Mouse (Mus musculus): ENCODE measurements around the gene Mnd1.

Mnd1 gene

GRCm38 (mm10) chr3:84085429-84085828 lies 70.2 kb downstream of the Mnd1 start:
- no peak for DNase-seq

GRCm38 (mm10) chr3:84081208-84081722 lies 74.3 kb downstream of the Mnd1 start:
- no peak for DNase-seq

- DNase-seq: no peak
These were observed 75.5 kb downstream of the Mnd1 start for GRCm38 (mm10) chr3:84080074-84080473.

GRCm38 (mm10) chr3:84077505-84077904 lies 78.1 kb downstream of the Mnd1 start:
- DNase-seq: no peak

GRCm38 (mm10) chr3:84076543-84077332 lies 78.8 kb downstream of the Mnd1 start:
- DNase-seq: no peak

- DNase-seq: peak in 1 of 2 experiments; percentile 29
These were observed 80.1 kb downstream of the Mnd1 start for GRCm38 (mm10) chr3:84075516-84075915.

- no peak for DNase-seq
These were observed 80.8 kb downstream of the Mnd1 start for GRCm38 (mm10) chr3:84074777-84075176.

- no peak for DNase-seq
These were observed 83.9 kb downstream of the Mnd1 start for GRCm38 (mm10) chr3:84071641-84072040.

GRCm38 (mm10) chr3:84070811-84071210 lies 84.8 kb downstream of the Mnd1 start:
- DNase-seq: no peak

GRCm38 (mm10) chr3:84068831-84069709 lies 86.5 kb downstream of the Mnd1 start:
- peak; percentile 54 to 65 for DNase-seq

GRCm38 (mm10) chr3:84065825-84066224 lies 89.8 kb downstream of the Mnd1 start:
- no peak for DNase-seq

GRCm38 (mm10) chr3:84063369-84063914 lies 92.1 kb downstream of the Mnd1 start:
- no peak for DNase-seq

- DNase-seq: no peak
These were observed 93.8 kb downstream of the Mnd1 start for GRCm38 (mm10) chr3:84061523-84062453.

- DNase-seq: no peak
These were observed 94.6 kb downstream of the Mnd1 start for GRCm38 (mm10) chr3:84060946-84061345.

GRCm38 (mm10) chr3:84060128-84060527 lies 95.5 kb downstream of the Mnd1 start:
- DNase-seq: no peak

GRCm38 (mm10) chr3:84059676-84060075 lies 95.9 kb downstream of the Mnd1 start:
- no peak for DNase-seq

- no peak for DNase-seq
These were observed 96.3 kb downstream of the Mnd1 start for GRCm38 (mm10) chr3:84059261-84059660.

- no peak for DNase-seq
These were observed 106.8 kb downstream of the Mnd1 start for GRCm38 (mm10) chr3:84048729-84049175.

- no peak for DNase-seq
These were observed 109.4 kb downstream of the Mnd1 start for GRCm38 (mm10) chr3:84046206-84046605.

- DNase-seq: no peak
These were observed 113.8 kb downstream of the Mnd1 start for GRCm38 (mm10) chr3:84041739-84042138.

GRCm38 (mm10) chr3:84040476-84041082 lies 115.0 kb downstream of the Mnd1 start:
- peak; percentile 73 to 74 for DNase-seq

Measured in spleen, adult 18-20 months (tissue).